Mouse (Mus musculus) liver, embryonic 12.5 days (tissue): ENCODE measurements at regions not wholly inside any gene's neighbourhood (a gene's known extent, or its start where the extent isn't known, plus 50 kb on each side); places are given as distances from the start of the nearest gene placed in this dataset.

Experiments
- ATAC-seq: fragments of 200-750 bp; cut with Nextera tagmentation; 2 replicates; pipeline ENCODE4 v1.8.0; 2017; ENCODE audit warnings: moderate number of reproducible peaks, mild to moderate bottlenecking, moderate library complexity
- H3K27ac ChIP-seq: fragments of 300-500 bp; sonication (generic); 2 replicates; pipeline ENCODE4 v1.5.1; 2016; ENCODE audit warnings: mild to moderate bottlenecking
- H3K27me3 ChIP-seq: fragments of 300-500 bp; sonication (generic); replicated peaks from 2 replicates; pipeline ENCODE4 v1.6.1; 2016; ENCODE audit warnings: mild to moderate bottlenecking, moderate library complexity
- H3K36me3 ChIP-seq: fragments of 300-500 bp; sonication (generic); 2 replicates; pipeline ENCODE4 v1.6.1; 2016; ENCODE audit warnings: mild to moderate bottlenecking, moderate library complexity
- H3K4me1 ChIP-seq: fragments of 300-500 bp; sonication (generic); 2 replicates; pipeline ENCODE4 v1.6.1; 2016
- H3K4me2 ChIP-seq: fragments of 300-500 bp; sonication (generic); 2 replicates; pipeline ENCODE4 v1.6.1; 2016; ENCODE audit warnings: mild to moderate bottlenecking, moderate library complexity
- H3K4me3 ChIP-seq: fragments of 300-500 bp; sonication (generic); 2 replicates; pipeline ENCODE4 v1.5.1; 2016; ENCODE audit warnings: mild to moderate bottlenecking, moderate library complexity
- H3K9ac ChIP-seq: fragments of 300-500 bp; sonication (generic); 2 replicates; pipeline ENCODE4 v1.6.1; 2016; ENCODE audit warnings: mild to moderate bottlenecking, moderate library complexity
- H3K9me3 ChIP-seq: fragments of 300-500 bp; sonication (generic); replicated peaks from 2 replicates; pipeline ENCODE4 v1.6.1; 2016; ENCODE audit warnings: mild to moderate bottlenecking, moderate library complexity
- WGBS: fragments of 180-500 bp; shearing (Covaris S2); methylation state at CpG from one replicate; pipeline ENCODE4 v1.1.7; 2016; ENCODE audit not compliant: insufficient replicate concordance; 5-methylcytosine and 5-hydroxymethylcytosine counted together

- no peak overlapping the region for H3K4me2 ChIP-seq
- H3K4me1 ChIP-seq: no peaks in the 10 kb centered on the region
- H3K9me3 ChIP-seq: no peaks in the 10 kb centered on the region
- no peak overlapping the region for H3K4me3 ChIP-seq
- no peaks in the 10 kb centered on the region for H3K36me3 ChIP-seq
- no peak for ATAC-seq
- 48% methylated on average over 12 of the region's 12 CpGs for WGBS
- H3K9ac ChIP-seq: no peak overlapping the region
- H3K27ac ChIP-seq: no peak overlapping the region
- peaks cover 28% of the 10 kb centered on the region for H3K27me3 ChIP-seq
Measured at GRCm38 (mm10) chr16:21369569-21370512, 53.1 kb upstream of the Vps8 start.
